Mouse (Mus musculus) cerebellum, adult 11-12 months (tissue): ENCODE data around the gene BC029722.

Source experiments
- DNase-seq: peaks from one replicate; pipeline ENCODE4 v3.0.0; 2022

Gene BC029722

GRCm38 (mm10) chr2:155778004-155778403 lies 41.2 kb downstream of the BC029722 start:
- DNase-seq, result no peak

DNA sequence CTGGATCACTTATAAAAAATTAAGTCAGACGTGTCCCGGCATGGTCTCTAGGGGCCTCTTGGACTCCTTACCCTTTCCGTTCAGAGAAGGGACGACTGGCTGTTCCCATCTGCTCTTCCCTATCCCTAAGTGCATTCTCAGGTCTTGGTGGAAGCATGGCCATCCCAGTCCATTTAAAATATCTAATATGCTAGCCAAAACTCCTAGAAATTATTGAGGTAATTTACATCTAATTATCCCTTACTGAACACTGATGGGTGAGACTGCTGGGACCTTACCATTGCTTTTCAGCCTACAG lies 41.6 kb downstream of the BC029722 start:
- no peak for DNase-seq

DNA sequence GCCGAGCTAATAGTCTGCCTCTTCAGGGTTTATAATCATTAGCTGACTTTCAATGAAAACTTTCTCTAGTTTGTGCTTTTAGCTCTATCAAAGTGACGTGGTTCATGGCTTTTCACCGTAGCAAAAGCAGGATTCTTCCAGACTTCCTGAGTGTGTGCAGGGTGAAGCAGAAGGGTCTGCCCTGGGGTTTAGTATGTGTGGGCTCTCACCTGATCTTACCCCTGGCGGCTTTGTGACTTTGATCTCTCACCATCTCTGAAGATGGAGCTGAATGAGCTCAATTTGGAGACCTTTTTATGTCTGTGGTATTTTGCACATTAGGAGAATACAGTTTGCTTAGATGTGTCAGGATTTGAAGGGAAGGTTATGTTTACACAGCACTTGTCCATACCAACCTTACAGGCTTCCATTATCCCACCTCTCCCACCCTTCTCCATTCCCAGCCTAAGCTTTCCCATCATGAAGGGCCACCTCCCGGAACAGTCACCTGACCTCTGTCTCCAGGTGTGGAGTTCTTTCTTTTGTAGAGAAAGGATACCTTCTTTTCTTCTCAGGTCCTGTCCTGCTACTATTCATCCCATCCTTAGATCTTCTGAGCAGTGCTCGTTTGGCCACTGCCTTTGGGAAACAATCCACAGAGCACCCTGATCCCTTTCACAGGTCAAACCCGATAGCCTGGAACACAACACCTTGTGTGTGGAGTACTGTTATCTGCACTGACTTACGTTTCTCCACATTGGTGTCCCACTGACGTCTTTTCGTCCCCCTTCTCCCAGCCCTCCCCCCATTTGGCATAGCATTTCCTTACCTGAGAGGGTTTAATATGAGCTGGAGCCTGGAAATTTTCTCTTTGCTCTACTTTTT lies 42.2 kb downstream of the BC029722 start:
- DNase-seq, result no peak

DNA sequence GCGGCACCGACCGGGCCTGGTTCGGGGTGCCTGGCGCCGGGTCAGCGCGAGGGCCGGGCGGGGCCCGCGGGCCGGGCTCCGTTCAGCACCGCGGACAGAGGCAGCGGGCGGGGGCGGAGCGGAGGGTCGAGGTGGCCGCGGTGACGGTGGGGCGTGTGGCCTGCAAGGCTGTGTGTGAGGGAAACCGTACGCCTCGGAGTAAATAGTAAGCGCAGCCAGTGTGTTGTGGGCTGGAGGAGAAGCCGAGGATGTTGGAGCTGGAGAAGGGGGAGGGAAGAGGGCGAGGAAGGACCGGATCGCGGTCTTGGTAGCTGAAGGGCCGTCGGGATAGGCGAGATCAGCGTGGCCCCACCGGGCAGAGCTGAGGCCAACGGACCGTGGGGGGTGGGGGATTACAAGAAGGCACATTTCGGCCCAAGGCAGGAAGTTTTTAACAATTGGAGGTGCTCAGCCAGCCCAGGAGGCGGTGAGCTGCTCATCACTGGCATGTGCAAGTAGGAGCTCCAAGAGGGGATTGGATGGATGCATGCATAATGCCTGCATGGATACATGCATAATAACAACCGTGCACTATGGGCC lies 43.5 kb downstream of the BC029722 start:
- DNase-seq, result peak; percentile 86

DNA sequence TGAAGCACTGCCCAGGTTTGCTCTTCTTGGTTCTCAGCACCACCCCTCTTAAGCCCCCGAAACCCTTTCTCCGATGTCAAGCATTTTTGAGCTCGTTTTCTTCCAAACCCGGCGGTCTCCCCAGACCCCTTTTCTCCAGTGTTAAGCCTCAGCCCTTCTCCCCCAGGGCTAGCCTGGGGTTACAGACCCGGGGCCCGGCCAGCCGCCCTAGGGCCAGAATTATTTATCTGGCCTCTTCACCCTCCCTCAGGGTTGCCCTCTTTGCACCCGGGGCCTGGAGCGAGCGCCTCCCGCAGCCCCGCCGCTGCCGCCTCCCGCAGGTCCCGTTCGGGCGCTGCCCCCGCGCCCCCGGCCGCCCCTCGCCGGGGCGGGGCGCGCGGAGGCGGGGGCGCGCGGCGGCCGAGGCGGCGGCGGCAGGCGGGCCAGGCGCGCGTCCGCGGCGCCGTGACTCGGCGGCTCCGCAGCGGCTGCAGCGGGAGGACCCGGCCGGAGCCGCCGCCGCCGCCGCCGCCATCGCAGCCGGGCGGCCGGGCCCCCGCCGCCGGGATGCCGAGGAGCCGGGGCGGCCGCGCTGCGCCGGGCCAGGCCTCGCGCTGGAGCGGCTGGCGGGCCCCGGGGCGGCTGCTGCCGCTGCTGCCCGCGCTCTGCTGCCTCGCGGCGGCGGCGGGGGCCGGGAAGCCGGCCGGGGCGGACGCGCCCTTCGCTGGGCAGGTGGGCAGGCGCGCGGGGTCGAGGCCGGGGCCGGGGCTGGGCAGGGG lies 44.1 kb downstream of the BC029722 start, which contains the start of gene Mmp24:
TSS of gene Mmp24 (plus strand) at position 416 of the 758 bp plus-strand sequence.
- DNase-seq, result no peak

- peak; percentile 36 for DNase-seq
These were observed 44.8 kb downstream of the BC029722 start for GRCm38 (mm10) chr2:155774261-155774926.

DNA sequence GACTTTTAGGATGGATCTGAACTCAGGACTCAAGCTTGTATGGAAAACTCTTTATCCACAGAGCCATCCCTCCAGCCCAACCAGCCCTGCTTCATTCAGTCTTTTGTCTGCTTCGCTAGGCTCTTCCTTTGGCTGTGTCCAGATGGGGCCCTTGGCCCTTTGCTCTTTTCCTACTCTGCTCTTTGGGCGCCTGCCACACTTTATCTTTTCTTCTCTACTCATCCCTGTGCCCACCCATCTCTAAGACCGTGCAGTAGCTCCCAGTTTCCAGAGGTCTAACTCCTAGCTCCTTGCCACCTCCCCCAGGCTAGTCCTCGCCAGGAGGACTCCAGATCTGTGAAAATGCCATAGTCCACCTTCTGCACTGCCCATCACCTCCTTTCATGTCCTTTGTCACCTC lies 45.6 kb downstream of the BC029722 start:
- DNase-seq, result peak; percentile 55
